23 mouse cellular contexts compared by ENCODE assay signal in genomic region chr14:32053895-32054294, GRCm38 (mm10). TPM values are rescaled to one million over a fixed set of nuclear protein-coding genes. Genes with fewer than 3 reads are reported as not detected.
DNase-seq lines count a peak whose midpoint lies in the region; ATAC-seq and TF ChIP-seq lines count a peak whose summit lies in the region.
"Had no signal": no experiment of that assay in that cellular context is flagged by ENCODE, and none has a peak within 500 bp of the region (broad histone marks: within the 10 kb centered on the region; RNA-seq: fewer than 3 reads in every experiment).

No protein-coding gene starts in this region.

- TF ChIP-seq POLR2A in MEL (IDR thresholded peaks at IDR 0.05; ENCODE audit: control insufficient read depth in 1 of 2, insufficient read depth in 1 of 2, low read depth in 1 of 2, low read length in 2 of 2, poor library complexity in 1 of 2) = no peak

- H3K79me2 ChIP-seq in MEL (ENCODE audit: control insufficient read depth, insufficient read depth, low read length, poor library complexity) = no peaks in the 10 kb centered on the region

- H3K27ac ChIP-seq in limb, embryonic 13.5 days = no peak overlapping the region
- no peak overlapping the region for H3K27ac ChIP-seq in limb, embryonic 10.5 days
- H3K27ac ChIP-seq in MEL (ENCODE audit: control insufficient read depth, low read depth, low read length) = no peak overlapping the region
- H3K27ac ChIP-seq in liver, embryonic 11.5 days (ENCODE audit: low read depth, low read length) = no peak overlapping the region
- H3K27ac ChIP-seq: forebrain, embryonic 10.5 days; gastrocnemius, adult 2 months; hindbrain, embryonic 10.5 days; hindbrain, embryonic 13.5 days had no signal

- H3K9me3 ChIP-seq in limb, embryonic 13.5 days = no peaks in the 10 kb centered on the region
- no peaks in the 10 kb centered on the region; the same call in 1 of the 2 replicates for H3K9me3 ChIP-seq in limb, embryonic 10.5 days (replicated peaks)
- no peaks in the 10 kb centered on the region for H3K9me3 ChIP-seq in MEL (replicated peaks; ENCODE audit: insufficient read depth, low read length)
- no peaks in the 10 kb centered on the region for H3K9me3 ChIP-seq in liver, embryonic 11.5 days (ENCODE audit: control insufficient read depth, low read length)
- H3K9me3 ChIP-seq: forebrain, embryonic 10.5 days; hindbrain, embryonic 10.5 days; hindbrain, embryonic 13.5 days had no signal

- no peaks in the 10 kb centered on the region for H3K27me3 ChIP-seq in limb, embryonic 13.5 days
- no peaks in the 10 kb centered on the region for H3K27me3 ChIP-seq in limb, embryonic 10.5 days (ENCODE audit: low read depth, poor library complexity, severe bottlenecking)
- H3K27me3 ChIP-seq in MEL (ENCODE audit: control insufficient read depth in 1 of 2, insufficient read depth in 2 of 2, low read length in 2 of 2) = peaks cover 0 to 3% of the 10 kb centered on the region in 2 experiments; a peak in 1 of 4 replicates
- H3K27me3 ChIP-seq in liver, embryonic 11.5 days (replicated peaks; ENCODE audit: control insufficient read depth, insufficient read depth, low read length) = no peaks in the 10 kb centered on the region
- H3K27me3 ChIP-seq: hindbrain, embryonic 13.5 days had no signal

- no peak for DNase-seq in limb, embryonic 10.5 days (ENCODE audit: low spot score)
- peak; percentile 20 for DNase-seq in MEL (ENCODE audit: low read depth, low spot score)
- DNase-seq in liver, embryonic 11.5 days (ENCODE audit: low spot score) = no peak
- peak; percentile 23 for DNase-seq in yolk sac, embryonic 10.5 days (ENCODE audit: low spot score)
- no peak for DNase-seq in urinary bladder, postnatal 25 days (ENCODE audit: low spot score)
- DNase-seq: adrenal gland, adult 8-10 months; adrenal gland, postnatal 25 days; cerebellum, adult 11-12 months; cerebellum, adult 9-10 months; cerebellum, postnatal 14 days; forebrain, postnatal 0 days; gastrocnemius, adult 2 months; gastrocnemius, postnatal 14 days; heart, adult 18-20 months; heart, postnatal 36 days had no signal

- no peak for TF ChIP-seq EP300 in MEL (IDR thresholded peaks at IDR 0.05; ENCODE audit: low read depth in 1 of 2, low read length in 2 of 2)

- no peaks in the 10 kb centered on the region; the same call in 1 of the 2 replicates for H3K4me1 ChIP-seq in limb, embryonic 13.5 days
- H3K4me1 ChIP-seq in limb, embryonic 10.5 days = 0 out of 2 replicates have a peak, but pooled peaks cover 5% of the 10 kb centered on the region
- H3K4me1 ChIP-seq in MEL (ENCODE audit: control insufficient read depth in 1 of 2, insufficient read depth in 2 of 2, low read length in 2 of 2) = no peaks in the 10 kb centered on the region
- H3K4me1 ChIP-seq in liver, embryonic 11.5 days (replicated peaks; ENCODE audit: control insufficient read depth, insufficient read depth, low read length) = peaks cover 9% of the 10 kb centered on the region
- H3K4me1 ChIP-seq: hindbrain, embryonic 13.5 days had no signal

- H3K4me2 ChIP-seq in limb, embryonic 13.5 days (replicated peaks) = no peak overlapping the region
- H3K4me2 ChIP-seq in liver, embryonic 11.5 days = no peak overlapping the region
- H3K4me2 ChIP-seq: hindbrain, embryonic 13.5 days had no signal

- H3K9ac ChIP-seq in limb, embryonic 13.5 days = no peak overlapping the region
- H3K9ac ChIP-seq in MEL (ENCODE audit: control insufficient read depth, low read depth, low read length, poor library complexity, severe bottlenecking) = no peak overlapping the region
- no peak overlapping the region for H3K9ac ChIP-seq in liver, embryonic 11.5 days (ENCODE audit: low read depth, low read length)
- H3K9ac ChIP-seq: forebrain, postnatal 0 days; hindbrain, embryonic 13.5 days had no signal

- no peak for TF ChIP-seq RAD21 in MEL (IDR thresholded peaks at IDR 0.05; ENCODE audit: low read depth, low read length)

- H3K4me3 ChIP-seq in limb, embryonic 13.5 days = no peak overlapping the region
- H3K4me3 ChIP-seq in limb, embryonic 10.5 days = no peak overlapping the region
- no peak overlapping the region for H3K4me3 ChIP-seq in MEL (ENCODE audit: control insufficient read depth in 1 of 2, insufficient read depth in 1 of 2, low read depth in 2 of 2, low read length in 2 of 2)
- H3K4me3 ChIP-seq in liver, embryonic 11.5 days (ENCODE audit: low read depth, low read length) = no peak overlapping the region
- H3K4me3 ChIP-seq: forebrain, embryonic 10.5 days; gastrocnemius, adult 2 months; hindbrain, embryonic 10.5 days; hindbrain, embryonic 13.5 days had no signal

- no peaks in the 10 kb centered on the region for H3K36me3 ChIP-seq in limb, embryonic 13.5 days
- H3K36me3 ChIP-seq in limb, embryonic 10.5 days = no peaks in the 10 kb centered on the region
- H3K36me3 ChIP-seq in MEL (ENCODE audit: control insufficient read depth in 1 of 2, insufficient read depth in 2 of 2, low read length in 2 of 2) = no peaks in the 10 kb centered on the region
- H3K36me3 ChIP-seq in liver, embryonic 11.5 days (ENCODE audit: control insufficient read depth, insufficient read depth, low read length) = no peaks in the 10 kb centered on the region
- H3K36me3 ChIP-seq: forebrain, embryonic 10.5 days; hindbrain, embryonic 10.5 days; hindbrain, embryonic 13.5 days had no signal

- TF ChIP-seq CTCF in MEL (IDR thresholded peaks at IDR 0.05 in 2 of 3, conservative IDR thresholded peaks at IDR 0.05 in 1 of 3; ENCODE audit: control insufficient read depth in 1 of 3, insufficient read depth in 1 of 3, low read depth in 2 of 3, low read length in 3 of 3, poor library complexity in 1 of 3, severe bottlenecking in 1 of 3) = no peak

- ATAC-seq in limb, embryonic 13.5 days (ENCODE audit: low FRiP score, low read depth) = peak; percentile 24; the same call in 1 of the 2 replicates
- 0 out of 2 replicates have a peak, but pooled peaks have one; percentile 20 for ATAC-seq in liver, embryonic 11.5 days (replicated peaks; ENCODE audit: low FRiP score)
- ATAC-seq: activated CD4-positive, CD25-positive, alpha-beta regulatory T cell, adult 4 months; CD4-positive, CD25-positive, alpha-beta regulatory T cell, adult 4 months; forebrain, embryonic 14.5 days; forebrain, postnatal 0 days; hindbrain, embryonic 16.5 days had no signal

- 72% methylated on average over 5 of the region's 5 CpGs for WGBS in limb, embryonic 13.5 days
- WGBS in limb, embryonic 10.5 days = 79% methylated on average over 5 of the region's 5 CpGs
- 48% methylated on average over 5 of the region's 5 CpGs for WGBS in liver, embryonic 11.5 days

TF ChIP-seq in MEL, 35 proteins besides CTCF, POLR2A, EP300 and RAD21:
- TF ChIP-seq MYB (IDR thresholded peaks at IDR 0.05; ENCODE audit: low read depth, low read length) = no peak
- TF ChIP-seq JUND (IDR thresholded peaks at IDR 0.05; ENCODE audit: low read depth, low read length) = no peak
- TF ChIP-seq KAT2A (conservative IDR thresholded peaks at IDR 0.05; ENCODE audit: low read depth, low read length) = no peak
- no peak for TF ChIP-seq TAL1 (IDR thresholded peaks at IDR 0.05; ENCODE audit: low read length)
- no peak for TF ChIP-seq TCF12 (IDR thresholded peaks at IDR 0.05; ENCODE audit: low read depth, low read length)
- TF ChIP-seq ETS1 (IDR thresholded peaks at IDR 0.05; ENCODE audit: low read depth, low read length) = no peak
- TF ChIP-seq ZMIZ1 (IDR thresholded peaks at IDR 0.05; ENCODE audit: low read depth, low read length) = no peak
- TF ChIP-seq USF1 (IDR thresholded peaks at IDR 0.05; ENCODE audit: low read depth, low read length) = no peak
- TF ChIP-seq TBP (IDR thresholded peaks at IDR 0.05; ENCODE audit: low read depth, low read length) = no peak
- TF ChIP-seq SIN3A (IDR thresholded peaks at IDR 0.05; ENCODE audit: low read length) = no peak
- no peak for TF ChIP-seq SMC3 (IDR thresholded peaks at IDR 0.05; ENCODE audit: low read depth, low read length)
- TF ChIP-seq POLR2AphosphoS5 (IDR thresholded peaks at IDR 0.05; ENCODE audit: borderline replicate concordance, low read depth, low read length) = no peak
- TF ChIP-seq MXI1 (IDR thresholded peaks at IDR 0.05; ENCODE audit: low read depth, low read length) = no peak
- TF ChIP-seq MAFK (IDR thresholded peaks at IDR 0.05; ENCODE audit: borderline replicate concordance, low read depth, low read length) = no peak
- no peak for TF ChIP-seq MAZ (IDR thresholded peaks at IDR 0.05; ENCODE audit: low read depth, low read length)
- no peak for TF ChIP-seq E2F4 (IDR thresholded peaks at IDR 0.05; ENCODE audit: borderline replicate concordance, low read depth, low read length)
- TF ChIP-seq ELF1 (IDR thresholded peaks at IDR 0.05; ENCODE audit: low read depth, low read length) = no peak
- TF ChIP-seq GABPA (IDR thresholded peaks at IDR 0.05; ENCODE audit: low read depth, low read length) = no peak

RNA-seq across cellular contexts. Expression of gene Galnt15, which starts 25.1 kb away (rescaled TPM):
- polyA plus RNA-seq in limb, embryonic 13.5 days (2015; fragmentation: Nextera tagmentation; extraction: Ambion mirVana) = 0.04 and 0.06 TPM in 2 replicates
- polyA plus RNA-seq in limb, embryonic 10.5 days (2016; fragmentation: Nextera tagmentation; extraction: Ambion mirVana) = 0.03 and 0.04 TPM in 2 replicates
- total RNA-seq in MEL (2012; rRNA removed) = 0.04 TPM in 1 of 2 replicates, not detected in the other
- under 1 TPM in 1 of 2 experiments, not detected in 1; 0.15 TPM for polyA plus RNA-seq in MEL (2012; ENCODE audit: insufficient read depth in 1 of 2, insufficient read length in 2 of 2, low read depth in 1 of 2, low replicate concordance in 2 of 2, missing spikeins in 1 of 2)
- not detected in 2 replicates for polyA plus RNA-seq in liver, embryonic 11.5 days (2014; fragmentation: Nextera tagmentation; extraction: Ambion mirVana)
- polyA plus RNA-seq: activated CD4-positive, CD25-positive, alpha-beta regulatory T cell, adult 4 months; CD4-positive, CD25-positive, alpha-beta regulatory T cell, adult 4 months had no signal

RNA-seq across cellular contexts. Expression of gene Oxnad1, which starts 31.3 kb away (rescaled TPM):
- polyA plus RNA-seq in limb, embryonic 13.5 days (2015; fragmentation: Nextera tagmentation; extraction: Ambion mirVana) = 16.7 and 20.0 TPM in 2 replicates
- polyA plus RNA-seq in limb, embryonic 10.5 days (2016; fragmentation: Nextera tagmentation; extraction: Ambion mirVana) = 14.2 and 17.4 TPM in 2 replicates
- 52.4 and 54.8 TPM in 2 replicates for total RNA-seq in MEL (2012; rRNA removed)
- 100 to 1,000 TPM in 1 of 2 experiments, 10 to 100 TPM in 1; 82.1 to 244 TPM for polyA plus RNA-seq in MEL (2012; ENCODE audit: insufficient read depth in 1 of 2, insufficient read length in 2 of 2, low read depth in 1 of 2, low replicate concordance in 2 of 2, missing spikeins in 1 of 2)
- 27.2 and 32.9 TPM in 2 replicates for polyA plus RNA-seq in liver, embryonic 11.5 days (2014; fragmentation: Nextera tagmentation; extraction: Ambion mirVana)

RNA-seq across cellular contexts. Expression of gene Dph3, which starts 31.6 kb away (rescaled TPM):
- 86.9 and 88.2 TPM in 2 replicates for polyA plus RNA-seq in limb, embryonic 13.5 days (2015; fragmentation: Nextera tagmentation; extraction: Ambion mirVana)
- 81.4 and 103 TPM in 2 replicates for polyA plus RNA-seq in limb, embryonic 10.5 days (2016; fragmentation: Nextera tagmentation; extraction: Ambion mirVana)
- total RNA-seq in MEL (2012; rRNA removed) = 110 and 116 TPM in 2 replicates
- 100 to 1,000 TPM; 103 to 108 TPM for polyA plus RNA-seq in MEL (2012; ENCODE audit: insufficient read depth in 1 of 2, insufficient read length in 2 of 2, low read depth in 1 of 2, low replicate concordance in 2 of 2, missing spikeins in 1 of 2)
- polyA plus RNA-seq in liver, embryonic 11.5 days (2014; fragmentation: Nextera tagmentation; extraction: Ambion mirVana) = 130 and 141 TPM in 2 replicates

Comparison
In these comparisons a context has a peak if more than half of its experiments do, and no peak if none do; other contexts are left out.
1. DNase-seq: peak in MEL (single experiment) and yolk sac, embryonic 10.5 days (single experiment); none in limb, embryonic 10.5 days (single experiment), liver, embryonic 11.5 days (single experiment) and urinary bladder, postnatal 25 days (single experiment).